Mouse (Mus musculus) gastrocnemius, adult 18-20 months (tissue): ENCODE results near the gene Zfp280c. TPM values are rescaled to one million over a fixed set of nuclear protein-coding genes. Genes with fewer than 3 reads are reported as not detected.

Experiments
- DNase-seq: peaks from one replicate; pipeline ENCODE4 v3.0.0; 2021; ENCODE audit warnings: low spot score
- microRNA-seq: library from miRNA; unstranded; fragments of <30 nt; microRNA quantifications from one replicate; pipeline ENCODE4 v1.2.0, GENCODE M21; 2021
- total RNA-seq, 2 experiments: library from RNA; stranded (reverse); gene quantifications; 2 replicates each; pipeline ENCODE4 v1.2.3; 2021

Zfp280c gene
- total RNA-seq, 2 experiments from 2014 or later: 4.6 TPM

- DNase-seq: no peak
Observed at GRCm38 (mm10) chrX:48493763-48494162, 100.5 kb downstream of the Zfp280c start.

Small RNA genes within 50 kb of the gene (microRNA-seq; reads per million reads assigned to microRNA genes)
- gene Gm27828: not detected

Other genes with a start within 250 kb of the Zfp280c start
- 1 to 10 TPM; 1.6 to 2.3 TPM for gene Elf4, start 131.4 kb downstream of the Zfp280c start, total RNA-seq
- gene Aifm1, start 80.9 kb downstream of the Zfp280c start, total RNA-seq: 10 to 100 TPM; 40.7 to 41.6 TPM
- gene Rab33a, start 75.2 kb downstream of the Zfp280c start, total RNA-seq: not detected
- gene Slc25a14, start 28.9 kb upstream of the Zfp280c start, total RNA-seq: 1 to 10 TPM; 1.9 to 2.3 TPM
- gene Gpr119, start 80.0 kb upstream of the Zfp280c start, total RNA-seq: not detected
- 1 to 10 TPM; 1.7 to 2.0 TPM for gene Rbmx2, start 100.5 kb upstream of the Zfp280c start, total RNA-seq